Mouse (Mus musculus) bone marrow macrophage, adult 2 months (primary cell): ENCODE measurements around the gene Hbb-bh2.

Experiments
- CTCF ChIP-seq: IDR thresholded peaks from 2 replicates; pipeline ENCODE4 v1.5.1; 2012; ENCODE audit warnings: low read depth, mild to moderate bottlenecking, low read length, moderate library complexity
- POLR2A ChIP-seq: IDR thresholded peaks from 2 replicates; pipeline ENCODE4 v1.6.1; 2012; ENCODE audit warnings: mild to moderate bottlenecking, low read depth, low read length, borderline replicate concordance

- no peak for TF ChIP-seq CTCF
- no peak for TF ChIP-seq POLR2A
These were observed 33.5 kb downstream of the Hbb-bh2 start for GRCm38 (mm10) chr7:103806856-103807255.
